Mouse (Mus musculus) cerebellum, postnatal 25 days (tissue): ENCODE data around the gene Ikzf1.

ENCODE experiments used
- DNase-seq, 2 experiments: peaks; one replicate each; pipeline ENCODE4 v3.0.0; 2021; ENCODE audit warnings: mixed read lengths in 2 of 2

Ikzf1 gene

GRCm38 (mm10) chr11:11725252-11725875, 40.6 kb downstream of the Ikzf1 start:
- DNase-seq = no peak

GRCm38 (mm10) chr11:11725876-11726525, 41.2 kb downstream of the Ikzf1 start:
- no peak for DNase-seq

- no peak for DNase-seq
Observed at GRCm38 (mm10) chr11:11726807-11727276, 42.0 kb downstream of the Ikzf1 start.

- DNase-seq = no peak
Observed at GRCm38 (mm10) chr11:11727936-11728556, 43.2 kb downstream of the Ikzf1 start.

- no peak for DNase-seq
Observed at GRCm38 (mm10) chr11:11729216-11729615, 44.4 kb downstream of the Ikzf1 start.

GRCm38 (mm10) chr11:11730062-11730461, 45.3 kb downstream of the Ikzf1 start:
- DNase-seq = no peak

GRCm38 (mm10) chr11:11731727-11732126, 46.9 kb downstream of the Ikzf1 start:
- DNase-seq = no peak

- DNase-seq = no peak
Observed at GRCm38 (mm10) chr11:11732972-11733770, 48.4 kb downstream of the Ikzf1 start.

GRCm38 (mm10) chr11:11735155-11735554, 50.4 kb downstream of the Ikzf1 start:
- no peak for DNase-seq

GRCm38 (mm10) chr11:11736948-11737347, 52.1 kb downstream of the Ikzf1 start:
- DNase-seq = no peak

GRCm38 (mm10) chr11:11737562-11737961, 52.8 kb downstream of the Ikzf1 start:
- DNase-seq = no peak

GRCm38 (mm10) chr11:11739054-11739453, 54.3 kb downstream of the Ikzf1 start:
- no peak for DNase-seq

- no peak for DNase-seq
Observed at GRCm38 (mm10) chr11:11740603-11741002, 55.8 kb downstream of the Ikzf1 start.

- no peak for DNase-seq
Observed at GRCm38 (mm10) chr11:11741574-11741973, 56.8 kb downstream of the Ikzf1 start.

- DNase-seq = no peak
Observed at GRCm38 (mm10) chr11:11742626-11743025, 57.8 kb downstream of the Ikzf1 start.

GRCm38 (mm10) chr11:11744222-11744621, 59.4 kb downstream of the Ikzf1 start:
- DNase-seq = no peak

- DNase-seq = no peak
Observed at GRCm38 (mm10) chr11:11751091-11751490, 66.3 kb downstream of the Ikzf1 start.

- no peak for DNase-seq
Observed at GRCm38 (mm10) chr11:11752859-11753258, 68.1 kb downstream of the Ikzf1 start.

GRCm38 (mm10) chr11:11758121-11758520, 73.3 kb downstream of the Ikzf1 start:
- no peak for DNase-seq

- no peak for DNase-seq
Observed at GRCm38 (mm10) chr11:11758883-11759282, 74.1 kb downstream of the Ikzf1 start.

GRCm38 (mm10) chr11:11763211-11763666, 78.4 kb downstream of the Ikzf1 start:
- no peak for DNase-seq

- no peak for DNase-seq
Observed at GRCm38 (mm10) chr11:11765414-11765813, 80.6 kb downstream of the Ikzf1 start.

- no peak for DNase-seq
Observed at GRCm38 (mm10) chr11:11766105-11766504, 81.3 kb downstream of the Ikzf1 start.
